Mouse (Mus musculus) left cerebral cortex, adult 18-20 months (tissue): ENCODE measurements around the gene Clec2d. TPM values are rescaled to one million over a fixed set of nuclear protein-coding genes. Genes with fewer than 3 reads are reported as not detected.
"Not testable (repeated sequence)": the region's sequence is repeated elsewhere in the genome, so short reads cannot be mapped to it uniquely, and the experiment has no call there.

Source experiments
- DNase-seq, 2 experiments: peaks; one replicate each; pipeline ENCODE4 v3.0.0; 2021 to 2022; ENCODE audit warnings: low spot score in 2 of 2, mixed read lengths in 1 of 2
- total RNA-seq, 2 experiments: library from RNA; stranded (reverse); gene quantifications; 2 replicates each; pipeline ENCODE4 v1.2.3; 2021

Gene Clec2d
- total RNA-seq, 2 experiments from 2014 or later: 6.2 to 8.1 TPM

DNA sequence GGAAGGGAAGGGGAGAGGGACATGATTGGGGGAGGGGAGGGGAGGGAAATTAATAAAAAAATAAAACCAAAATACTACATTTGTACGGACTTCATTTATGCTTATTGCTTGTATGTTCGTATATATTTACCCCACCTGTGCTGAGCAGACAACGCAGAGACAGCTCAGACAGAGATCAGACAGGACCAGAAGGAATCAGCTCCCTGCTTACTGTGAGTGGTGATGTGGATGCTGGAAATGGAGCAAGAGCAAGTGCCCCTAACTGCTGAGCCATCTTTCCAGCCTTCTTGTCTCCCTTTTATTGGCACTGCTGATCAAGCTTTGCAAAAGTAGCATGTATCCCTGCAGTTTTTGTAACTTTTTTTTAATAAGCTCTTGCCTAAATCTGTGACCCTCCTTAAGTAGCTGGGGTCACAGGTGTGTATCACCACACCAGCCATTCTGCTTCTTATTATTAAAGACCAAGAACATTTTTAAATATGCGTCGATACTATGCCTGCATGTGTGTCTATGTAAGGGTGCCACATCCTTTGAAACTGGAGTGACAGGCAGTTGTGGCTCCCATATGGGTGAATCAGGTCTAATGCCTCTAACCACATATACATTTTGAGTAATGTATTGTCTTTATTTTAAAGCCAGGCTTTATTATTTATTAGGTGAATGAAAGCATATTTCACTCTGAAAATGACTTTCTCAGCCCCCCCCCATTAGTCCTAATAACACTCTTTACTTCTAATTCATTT lies 6.2 kb downstream of the Clec2d start:
- no peak for DNase-seq

DNA sequence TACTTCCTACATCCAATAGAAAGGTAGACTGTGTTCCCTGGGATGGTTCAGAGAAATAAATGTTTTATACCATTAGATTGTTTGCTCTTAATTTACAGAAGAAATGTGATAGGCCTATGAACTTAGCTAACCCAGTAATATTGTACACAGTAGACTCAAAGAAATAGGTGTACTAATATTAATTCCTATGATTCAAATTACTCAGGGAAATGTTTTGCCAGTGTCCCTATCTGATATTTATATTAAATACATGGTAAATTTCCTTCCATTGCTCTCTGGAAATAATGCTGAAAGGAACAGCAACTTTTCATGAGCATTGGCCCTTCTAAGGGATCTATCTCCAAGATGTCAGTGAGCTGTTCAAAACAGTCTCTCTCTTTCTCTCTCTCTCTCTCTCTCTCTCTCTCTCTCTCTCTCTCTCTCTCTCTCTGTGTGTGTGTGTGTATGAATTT lies 6.8 kb downstream of the Clec2d start:
- no peak for DNase-seq

DNA sequence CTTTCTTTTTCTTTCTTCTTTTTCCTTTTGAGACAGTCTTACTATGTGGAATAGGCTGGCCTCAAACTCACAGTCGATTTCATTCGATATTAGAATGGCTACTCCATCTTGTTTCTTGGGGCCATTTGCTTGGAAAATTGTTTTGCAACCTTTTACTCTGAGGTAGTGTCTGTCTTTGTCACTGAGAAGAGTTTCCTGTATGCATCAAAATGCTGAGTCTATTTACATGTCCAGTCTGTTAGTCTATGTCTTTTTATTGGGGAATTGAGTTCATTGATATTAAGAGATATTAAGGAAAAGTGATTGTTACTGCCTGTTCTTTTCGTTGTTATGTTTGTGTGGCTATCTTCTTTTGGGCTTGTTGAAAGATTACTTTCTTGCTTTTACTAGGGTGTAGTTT lies 7.4 kb downstream of the Clec2d start:
- DNase-seq: not testable (repeated sequence)

DNA sequence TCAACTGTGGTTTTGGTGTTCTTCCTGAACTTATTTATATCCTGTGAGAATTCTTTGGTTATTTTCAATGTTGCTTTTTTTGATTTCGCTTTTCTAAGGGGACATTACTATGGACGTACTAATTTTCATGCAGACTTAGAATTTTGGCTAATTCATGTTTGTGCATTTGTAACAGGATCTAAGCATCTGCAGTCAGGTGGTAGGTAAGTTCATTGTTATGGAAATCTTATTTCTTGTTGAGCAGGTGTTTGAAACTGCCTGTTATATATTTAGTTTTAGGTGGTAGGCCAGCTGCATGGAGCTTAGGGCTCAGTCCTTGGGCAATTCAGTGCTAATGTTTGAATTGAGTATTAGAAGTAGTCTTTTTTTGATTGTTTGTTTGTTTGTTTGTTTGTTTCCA lies 13.0 kb downstream of the Clec2d start:
- DNase-seq: no peak

DNA sequence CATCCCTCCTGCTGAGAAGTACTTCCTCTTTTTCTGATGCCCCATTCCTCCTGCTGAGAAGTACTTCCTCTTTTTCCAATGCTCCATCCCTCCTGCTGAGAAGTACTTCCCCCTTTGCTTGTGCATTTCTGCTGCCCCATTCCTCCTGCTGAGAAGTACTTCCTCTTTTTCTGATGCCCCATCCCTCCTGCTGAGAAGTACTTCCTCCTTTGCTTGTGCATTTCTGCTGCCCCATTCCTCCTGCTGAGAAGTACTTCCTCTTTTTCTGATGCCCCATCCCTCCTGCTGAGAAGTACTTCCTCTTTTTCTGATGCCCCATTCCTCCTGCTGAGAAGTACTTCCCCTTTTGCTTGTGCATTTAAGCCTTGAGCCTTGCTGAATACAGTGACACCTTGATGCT lies 19.7 kb downstream of the Clec2d start:
- DNase-seq: not testable (repeated sequence)

DNA sequence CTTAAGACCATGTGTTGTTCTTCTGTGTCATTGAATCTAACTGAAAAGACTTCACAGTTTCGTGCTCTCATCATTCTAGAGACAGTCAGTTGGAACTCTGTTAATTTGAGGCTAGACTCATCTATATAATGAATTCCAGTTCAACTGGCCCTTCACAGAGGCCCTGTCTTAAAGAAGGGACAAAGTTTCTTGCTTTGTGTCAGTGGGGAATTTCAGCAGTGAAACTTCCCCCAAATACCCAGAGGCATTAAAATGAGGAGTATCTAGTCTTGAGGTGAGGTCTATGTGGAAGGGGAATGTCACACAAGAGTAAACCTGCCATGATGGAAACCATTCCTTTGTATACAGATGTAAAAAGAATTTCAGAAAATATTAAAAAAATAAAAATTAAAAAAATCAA lies 21.9 kb downstream of the Clec2d start:
- DNase-seq: no peak

DNA sequence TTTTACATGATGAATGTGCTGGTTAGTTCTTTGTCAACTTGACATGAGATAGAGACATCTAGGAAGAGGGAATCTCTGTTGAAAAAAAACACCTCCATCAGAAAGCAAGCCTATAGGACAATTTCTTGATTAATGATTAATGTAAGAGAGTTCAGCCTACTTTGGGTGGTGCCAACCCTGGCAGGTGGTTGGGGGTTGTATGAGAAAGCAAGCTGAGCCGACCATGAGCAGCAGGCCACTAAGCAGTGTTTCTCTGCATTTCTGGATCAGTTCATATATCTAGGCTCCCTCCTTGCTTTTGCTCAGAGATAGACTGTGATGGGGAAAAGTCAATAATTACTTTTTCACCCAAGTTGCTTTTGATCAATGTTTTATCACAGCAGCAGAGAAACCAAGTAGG lies 23.9 kb downstream of the Clec2d start:
- no peak for DNase-seq

DNA sequence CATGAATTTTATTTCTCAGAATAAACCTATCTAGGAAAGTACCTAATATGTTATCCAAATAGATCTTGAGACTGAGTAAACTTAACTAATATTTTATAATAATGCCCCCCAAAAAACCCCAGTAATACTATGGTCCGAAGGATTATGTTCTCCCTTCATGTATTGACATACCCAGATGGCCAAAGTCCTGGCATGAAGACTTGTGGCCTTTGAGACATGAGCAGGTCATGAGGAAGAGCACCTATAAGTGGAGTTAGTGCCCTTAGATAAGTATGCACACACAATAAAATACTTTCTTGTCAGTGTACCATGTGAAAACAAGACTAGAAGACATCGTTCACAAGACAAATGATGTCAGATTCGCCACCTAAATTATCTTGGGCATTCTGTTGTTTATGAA lies 24.4 kb downstream of the Clec2d start:
- DNase-seq: no peak

DNA sequence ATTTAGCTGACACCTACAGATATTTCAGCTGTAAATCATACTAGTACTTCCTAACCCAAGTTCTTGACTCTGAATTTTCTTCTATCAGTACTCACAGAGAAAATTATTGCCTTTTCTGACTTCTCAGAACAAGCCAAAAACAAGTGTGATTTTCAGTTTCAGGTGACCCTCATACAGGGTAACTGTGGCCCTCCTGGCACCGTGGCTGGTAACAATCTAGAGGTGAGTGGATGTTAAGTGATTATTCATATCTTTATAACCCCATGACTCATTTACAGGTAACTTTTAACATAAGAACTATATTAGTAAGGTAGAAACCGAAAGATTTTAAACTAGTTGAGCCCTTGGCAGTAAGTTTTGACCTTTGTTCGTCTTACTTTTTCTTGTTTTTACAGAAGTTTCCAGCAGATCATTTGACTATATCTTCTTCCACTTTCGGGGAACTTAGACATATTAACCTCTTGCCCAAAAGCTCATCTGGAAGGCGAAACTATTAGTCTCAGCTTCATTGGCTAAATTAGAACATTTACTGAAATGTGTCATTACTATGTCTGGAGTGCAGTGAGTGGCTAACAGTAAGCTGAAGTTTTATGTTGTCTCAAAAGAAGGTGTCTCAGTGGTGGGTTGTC lies 28.6 kb downstream of the Clec2d start:
- no peak for DNase-seq

DNA sequence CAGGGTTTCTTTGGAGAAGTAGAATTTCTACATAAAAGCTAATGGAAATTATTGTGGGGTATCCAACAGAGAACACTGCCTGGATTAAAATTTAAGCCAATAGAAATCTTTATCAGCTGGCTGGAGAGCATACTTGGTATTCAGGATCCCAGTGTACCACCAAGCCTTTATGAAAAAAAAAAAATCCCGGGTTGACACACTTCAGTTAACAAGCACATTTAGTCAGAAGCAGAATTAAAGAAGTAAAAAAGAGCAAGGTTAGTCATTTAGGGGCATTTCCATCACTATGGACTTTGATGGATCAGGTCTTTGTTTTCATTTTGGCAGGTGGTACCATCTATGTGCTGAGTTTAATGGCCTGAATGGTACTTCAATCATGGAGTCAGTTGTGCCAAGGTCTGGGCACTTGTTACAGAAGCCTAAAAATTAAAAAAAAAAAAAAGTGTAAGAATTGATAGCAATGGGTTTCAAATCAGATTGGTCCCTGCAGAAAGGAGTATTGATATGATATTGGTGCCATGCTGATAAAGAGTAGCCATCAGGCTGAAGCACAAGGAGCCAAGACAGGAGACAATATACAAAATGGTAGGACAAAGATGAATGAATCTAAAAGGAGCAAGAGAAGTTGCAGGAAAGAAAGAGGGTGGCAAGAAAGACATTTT lies 29.5 kb downstream of the Clec2d start:
- no peak for DNase-seq

DNA sequence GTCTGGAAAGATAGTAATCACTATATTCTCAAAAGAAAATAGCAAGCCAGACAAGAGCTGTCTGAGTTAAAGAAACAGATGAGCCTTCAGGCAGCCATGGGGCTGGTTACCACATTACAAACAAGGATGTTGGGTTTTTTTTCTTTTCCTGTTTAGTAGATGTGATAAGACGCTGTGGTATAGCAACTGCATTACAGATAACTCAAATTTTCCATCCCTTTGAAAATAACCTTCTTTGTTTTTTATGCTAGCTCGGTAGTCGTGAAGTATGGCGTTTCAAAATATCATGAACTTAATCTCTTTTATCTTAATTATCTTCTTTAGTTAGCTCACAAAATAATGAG lies 30.0 kb downstream of the Clec2d start:
- DNase-seq: no peak

DNA sequence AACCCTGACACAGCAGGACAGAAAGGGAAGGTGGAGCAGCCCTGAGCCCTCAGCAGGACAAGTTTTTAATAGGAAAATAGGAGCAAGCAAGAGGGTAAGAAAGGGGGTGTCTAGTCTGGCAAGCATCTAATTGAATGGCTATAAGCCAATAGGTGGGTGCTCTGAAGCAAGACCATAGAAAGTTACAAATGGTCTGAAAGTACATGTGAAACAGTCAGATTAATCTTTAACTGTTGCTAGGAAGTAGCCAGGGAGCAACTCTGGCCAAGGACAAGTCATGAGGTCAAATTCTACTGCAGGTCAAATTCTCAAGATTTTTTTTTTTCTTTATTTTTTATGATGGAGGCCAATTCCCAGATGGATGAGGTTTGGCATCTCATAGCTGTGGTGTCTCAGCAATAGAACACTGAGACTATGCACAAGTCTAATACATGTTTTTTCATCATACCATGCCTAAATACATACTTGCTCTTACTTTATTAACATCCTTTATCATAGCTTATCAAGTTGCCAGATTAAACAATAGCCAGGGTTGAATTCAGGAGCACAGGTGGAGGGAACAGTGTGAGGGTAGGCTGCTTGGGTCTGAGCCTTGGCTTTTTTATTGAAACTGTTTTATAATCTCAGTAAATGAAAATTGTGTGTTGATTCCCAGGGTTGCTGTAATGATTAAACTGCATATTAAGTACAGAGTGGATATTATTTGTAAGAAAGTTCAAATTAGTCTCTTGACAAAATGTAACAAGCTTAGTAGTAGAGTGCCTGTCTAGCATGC lies 32.2 kb downstream of the Clec2d start:
- no peak for DNase-seq

DNA sequence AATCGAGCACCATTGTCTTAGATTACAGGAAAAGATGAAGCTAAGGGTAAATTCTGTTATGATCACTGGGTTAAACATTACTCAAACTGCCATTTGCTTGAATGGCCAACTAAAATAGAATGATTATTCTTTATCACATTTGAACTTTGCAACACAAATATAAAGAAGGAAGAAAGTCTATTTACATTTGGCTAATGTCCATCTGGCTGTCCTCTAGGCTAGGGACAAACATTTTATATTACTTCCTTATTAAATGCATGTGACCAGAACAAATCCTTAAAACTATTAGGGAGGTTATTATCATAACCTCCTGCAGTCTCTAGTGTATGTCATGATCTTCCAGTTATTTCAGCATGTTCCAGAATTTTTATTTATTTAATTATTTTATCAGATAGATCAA lies 33.1 kb downstream of the Clec2d start:
- no peak for DNase-seq

DNA sequence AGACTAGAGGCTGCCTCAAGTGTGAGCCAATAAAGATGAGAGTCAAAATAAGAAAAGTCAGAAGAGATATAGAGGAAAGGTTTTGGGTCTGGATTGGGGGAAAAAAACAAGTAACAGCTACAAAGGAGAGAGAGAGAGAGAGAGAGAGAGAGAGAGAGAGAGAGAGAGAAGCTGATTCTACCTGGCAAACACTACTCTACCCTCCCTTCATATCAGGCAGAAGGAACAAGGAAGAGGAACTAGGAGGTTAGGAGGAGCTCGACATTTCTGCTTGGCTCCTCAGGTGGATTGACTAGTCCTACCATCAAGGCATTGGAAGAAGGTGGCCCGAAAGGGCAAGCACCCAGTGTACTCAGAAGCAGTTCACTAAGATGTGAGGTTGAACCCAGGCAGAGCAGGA lies 33.8 kb downstream of the Clec2d start:
- DNase-seq: no peak

DNA sequence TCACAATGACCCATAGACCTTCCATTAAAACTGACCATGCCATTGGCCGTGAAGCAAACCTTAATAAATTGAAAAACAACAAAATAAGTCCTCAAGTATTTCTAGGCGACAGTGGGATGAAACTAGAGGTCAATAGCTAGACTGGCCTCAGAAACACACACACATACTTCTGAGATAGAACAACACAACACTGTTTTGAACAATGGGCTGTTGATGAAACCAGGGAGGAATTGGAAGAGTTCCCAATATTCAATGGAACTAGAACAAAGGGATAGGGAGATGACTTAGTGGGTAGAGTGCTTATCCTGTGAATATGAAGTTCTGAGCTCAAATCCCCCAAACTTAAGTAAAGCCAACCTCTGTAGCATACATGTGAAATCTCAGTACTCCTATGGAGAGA lies 34.6 kb downstream of the Clec2d start:
- no peak for DNase-seq

DNA sequence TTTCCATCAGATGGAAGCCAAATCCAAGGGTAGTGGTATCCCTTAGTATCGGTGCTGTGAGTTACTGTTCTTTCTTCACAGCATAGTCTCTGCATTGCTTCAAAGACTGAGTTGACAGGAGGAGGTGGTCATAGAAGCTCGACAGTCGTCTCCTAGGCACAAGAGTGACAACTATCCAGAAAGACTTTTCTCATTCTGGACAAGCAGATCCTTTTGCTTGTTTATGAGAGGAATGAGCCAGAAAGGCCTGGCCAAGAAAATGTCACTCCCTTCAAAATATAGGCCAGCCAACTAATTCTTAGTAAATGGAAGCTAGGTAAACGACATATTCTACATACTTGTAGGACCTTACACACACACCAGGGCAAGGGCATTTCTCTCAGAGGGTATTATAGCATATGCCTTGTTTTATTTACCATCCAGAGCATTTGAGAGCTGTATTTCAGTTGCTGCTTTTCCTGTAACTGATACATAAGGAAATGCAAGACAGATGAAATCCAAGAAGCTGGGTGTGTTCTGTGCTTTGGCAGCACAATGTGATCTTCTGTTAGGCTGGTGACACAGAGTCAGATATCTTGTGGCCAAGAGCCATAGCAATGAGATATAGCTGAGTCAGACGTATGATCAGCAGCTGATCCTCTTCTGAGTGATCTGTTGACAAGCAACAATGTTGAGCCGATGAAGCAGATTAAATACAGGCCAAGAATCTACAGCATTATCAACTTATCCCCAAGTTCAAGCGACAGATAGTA lies 35.6 kb downstream of the Clec2d start:
- DNase-seq: no peak

DNA sequence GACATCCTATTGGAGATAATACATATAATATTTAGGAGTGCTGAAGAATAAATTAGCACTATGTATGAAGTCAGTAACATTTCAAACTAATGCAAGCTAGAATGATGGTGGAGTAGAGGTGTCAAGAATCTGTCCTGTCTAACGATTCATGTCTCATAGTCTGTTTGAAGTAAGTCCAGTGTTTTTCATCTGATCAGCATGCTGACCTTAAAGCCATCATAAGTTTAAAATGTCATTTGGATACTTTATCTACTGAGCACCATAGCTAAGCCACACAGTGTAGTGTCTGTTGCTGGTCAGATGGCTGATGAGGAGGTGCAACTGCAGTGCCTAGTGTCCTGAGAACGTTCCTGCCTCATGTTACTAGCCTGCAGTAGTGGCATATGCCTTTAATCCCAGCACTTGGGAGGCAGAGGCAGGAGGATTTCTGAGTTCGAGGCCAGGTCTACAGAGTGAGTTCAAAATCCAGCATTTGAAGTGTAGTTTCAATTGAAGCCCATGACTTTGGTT lies 36.4 kb downstream of the Clec2d start:
- DNase-seq: no peak

DNA sequence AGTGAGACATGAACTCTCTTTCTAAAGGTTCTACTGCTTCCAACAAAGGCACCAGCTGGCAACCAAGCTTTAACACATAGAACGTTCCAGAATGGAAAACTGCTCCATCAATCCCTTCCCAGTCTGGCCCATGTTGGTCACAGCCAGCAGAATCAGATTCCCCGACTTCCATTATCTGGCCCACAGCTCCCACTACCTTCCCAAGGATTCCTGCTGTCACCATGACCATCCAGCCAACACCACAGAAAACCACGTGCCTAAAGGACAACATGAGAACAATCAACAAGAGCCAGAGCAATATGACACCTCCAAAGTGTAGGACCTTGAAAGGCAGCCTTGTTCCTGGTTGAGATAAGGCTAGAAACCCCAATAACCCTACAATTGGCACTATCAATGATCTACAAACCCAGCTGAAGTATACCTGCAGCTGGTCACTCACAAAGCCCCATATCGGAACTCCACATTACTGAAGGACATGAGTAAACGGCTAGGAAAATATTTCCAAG lies 37.8 kb downstream of the Clec2d start:
- no peak for DNase-seq

DNA sequence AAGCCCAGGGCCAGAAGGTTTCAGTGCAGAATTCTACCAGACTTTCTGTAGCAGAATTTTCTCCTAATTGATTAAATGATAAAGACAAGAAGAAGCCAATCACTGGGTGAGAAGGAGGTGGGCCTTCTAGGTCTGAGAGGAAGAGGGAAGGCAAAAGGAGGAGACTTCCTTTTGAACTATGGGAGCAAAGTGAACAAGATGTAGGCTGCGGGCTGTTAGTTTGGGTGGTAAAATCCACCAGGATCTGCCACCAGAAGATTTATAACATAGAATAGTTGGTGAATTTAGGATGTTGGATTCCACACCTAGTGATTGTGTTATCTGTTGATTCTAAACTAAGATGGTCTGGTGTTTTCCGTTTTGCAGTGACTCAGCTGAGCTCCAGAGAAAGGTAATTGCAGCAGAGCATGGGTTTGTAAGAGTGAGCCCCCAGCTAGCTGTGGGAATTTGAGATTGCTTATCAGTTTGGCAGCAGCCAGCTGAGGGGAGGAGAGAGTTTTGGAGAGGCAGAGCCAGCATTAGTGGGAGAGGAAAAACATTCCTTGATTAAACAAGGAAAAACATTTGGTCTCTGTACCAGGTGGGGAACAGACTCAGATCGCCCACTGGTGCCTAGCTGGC lies 39.6 kb downstream of the Clec2d start:
- no peak for DNase-seq

DNA sequence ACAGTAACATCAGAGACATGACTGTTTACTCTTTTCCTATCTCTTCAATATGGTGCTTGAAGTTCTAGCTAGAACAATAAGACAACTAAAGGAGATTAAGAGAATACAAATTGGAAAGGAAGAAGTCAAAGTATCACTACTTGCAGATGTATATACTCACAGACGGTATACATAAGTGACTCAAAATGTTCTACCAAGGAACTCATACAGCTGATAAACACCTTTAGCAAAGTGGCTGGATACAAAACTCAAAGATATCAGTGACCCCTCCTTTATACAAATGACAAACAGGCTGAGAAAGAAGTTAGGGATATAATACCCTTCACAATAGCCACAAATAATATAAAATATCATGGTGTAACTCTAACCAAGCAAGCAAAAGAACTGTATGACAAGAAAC lies 40.6 kb downstream of the Clec2d start:
- DNase-seq: no peak
